Mouse (Mus musculus) right cerebral cortex, postnatal 36 days (tissue): Measurements from ENCODE around the gene Gimap7.
A peak's percentile ranks its signal among the peaks of the same experiment; 100 is the strongest.

Experiments
- DNase-seq, 2 experiments: peaks; one replicate each; pipeline ENCODE4 v3.0.0; 2022; ENCODE audit warnings: low spot score in 2 of 2, mixed read lengths in 1 of 2

Gimap7 gene

DNA sequence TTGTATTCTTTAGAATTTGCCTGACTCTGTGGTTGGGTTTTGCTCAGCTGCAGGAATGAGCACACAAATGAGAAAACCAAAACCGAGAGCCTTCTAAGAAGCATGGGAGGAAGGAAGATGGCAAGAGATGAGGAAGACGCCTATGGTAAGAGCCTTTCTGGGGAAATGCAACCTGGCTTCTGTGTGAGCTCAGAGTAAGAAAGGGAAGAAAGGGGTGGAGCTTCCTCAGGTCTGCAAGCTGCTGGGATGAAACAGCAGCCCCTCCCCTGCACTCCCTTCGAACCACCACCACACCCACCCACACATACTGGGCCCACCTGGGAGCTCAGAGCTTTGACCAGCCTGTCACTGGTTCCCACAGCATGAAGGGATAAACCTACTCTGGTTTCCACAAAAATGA, 22.9 kb downstream of the Gimap7 start:
- no peak for DNase-seq

DNA sequence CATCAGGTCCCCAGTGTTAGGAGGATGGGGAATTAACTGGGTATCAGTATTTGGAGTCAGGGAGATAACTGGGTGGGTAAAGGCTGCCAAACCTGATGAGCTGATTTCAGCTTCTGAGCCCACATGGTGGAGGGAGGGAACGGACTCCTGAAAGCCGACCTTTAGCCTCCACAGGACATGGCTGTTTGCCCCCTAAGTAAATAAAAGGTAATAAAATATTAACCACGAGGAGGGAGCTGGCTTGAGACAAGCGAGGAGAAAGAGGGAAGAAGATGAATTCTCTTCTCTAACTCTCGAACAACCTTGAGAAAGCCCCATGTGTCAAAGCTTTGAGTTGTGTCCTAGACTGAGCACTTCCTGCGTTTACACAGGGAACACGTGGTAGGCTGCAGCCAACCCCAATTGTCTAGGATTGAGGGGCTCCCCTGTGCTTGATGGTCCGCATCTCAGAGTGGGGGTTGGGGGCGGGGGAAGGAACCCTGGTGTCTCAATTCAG, 23.3 kb downstream of the Gimap7 start:
- no peak for DNase-seq

DNA sequence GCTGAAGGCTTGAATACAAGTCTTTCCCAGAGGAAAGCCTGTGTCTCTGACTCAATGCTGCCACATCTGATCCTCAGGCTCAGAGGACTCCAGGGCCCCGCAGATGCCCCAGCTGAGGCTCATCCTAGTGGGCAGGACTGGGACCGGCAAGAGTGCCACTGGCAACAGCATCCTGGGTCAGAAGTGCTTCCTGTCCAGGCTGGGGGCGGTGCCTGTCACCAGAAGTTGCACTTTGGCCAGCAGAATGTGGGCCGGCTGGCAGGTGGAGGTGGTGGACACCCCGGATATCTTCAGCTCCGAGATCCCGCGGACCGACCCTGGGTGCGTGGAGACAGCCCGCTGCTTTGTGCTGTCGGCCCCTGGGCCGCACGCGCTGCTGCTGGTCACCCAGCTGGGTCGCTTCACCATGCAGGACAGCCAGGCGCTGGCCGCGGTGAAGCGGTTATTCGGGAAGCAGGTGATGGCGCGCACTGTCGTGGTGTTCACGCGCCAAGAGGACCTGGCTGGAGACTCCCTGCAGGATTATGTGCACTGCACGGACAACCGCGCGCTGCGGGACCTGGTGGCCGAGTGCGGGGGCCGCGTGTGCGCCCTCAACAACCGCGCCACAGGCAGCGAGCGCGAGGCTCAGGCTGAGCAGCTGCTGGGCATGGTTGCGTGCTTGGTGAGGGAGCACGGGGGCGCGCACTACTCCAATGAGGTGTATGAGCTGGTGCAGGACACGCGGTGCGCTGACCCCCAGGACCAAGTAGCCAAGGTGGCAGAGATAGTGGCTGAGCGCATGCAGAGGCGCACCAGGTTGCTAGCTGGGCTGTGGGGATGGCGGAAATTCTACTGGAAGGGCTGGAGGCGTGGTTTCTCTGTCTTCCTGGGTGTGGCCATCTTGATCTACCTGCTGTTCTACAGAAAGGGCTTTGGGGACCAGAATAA, 24.3 kb downstream of the Gimap7 start:
- DNase-seq, result peak; percentile 2 to 11

DNA sequence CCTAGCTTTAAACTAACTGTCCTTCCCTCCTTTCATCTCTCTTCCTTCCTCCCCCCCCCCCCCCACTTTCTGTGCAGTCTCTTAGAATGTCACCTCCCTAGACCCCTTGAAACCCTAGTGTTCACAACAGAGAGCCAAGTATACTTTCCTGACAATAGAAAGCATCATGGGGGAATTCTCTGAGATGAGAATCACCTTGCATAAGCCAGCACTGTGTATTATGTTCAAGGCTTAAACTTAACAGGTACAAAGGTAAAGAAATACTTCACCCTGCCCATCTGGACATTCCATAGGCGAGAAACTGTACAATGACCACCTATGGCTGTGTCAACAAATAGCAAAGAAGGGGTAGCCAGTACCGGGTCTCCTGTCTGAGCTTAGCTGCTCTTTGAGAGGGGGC, 27.1 kb downstream of the Gimap7 start:
- DNase-seq, result no peak

DNA sequence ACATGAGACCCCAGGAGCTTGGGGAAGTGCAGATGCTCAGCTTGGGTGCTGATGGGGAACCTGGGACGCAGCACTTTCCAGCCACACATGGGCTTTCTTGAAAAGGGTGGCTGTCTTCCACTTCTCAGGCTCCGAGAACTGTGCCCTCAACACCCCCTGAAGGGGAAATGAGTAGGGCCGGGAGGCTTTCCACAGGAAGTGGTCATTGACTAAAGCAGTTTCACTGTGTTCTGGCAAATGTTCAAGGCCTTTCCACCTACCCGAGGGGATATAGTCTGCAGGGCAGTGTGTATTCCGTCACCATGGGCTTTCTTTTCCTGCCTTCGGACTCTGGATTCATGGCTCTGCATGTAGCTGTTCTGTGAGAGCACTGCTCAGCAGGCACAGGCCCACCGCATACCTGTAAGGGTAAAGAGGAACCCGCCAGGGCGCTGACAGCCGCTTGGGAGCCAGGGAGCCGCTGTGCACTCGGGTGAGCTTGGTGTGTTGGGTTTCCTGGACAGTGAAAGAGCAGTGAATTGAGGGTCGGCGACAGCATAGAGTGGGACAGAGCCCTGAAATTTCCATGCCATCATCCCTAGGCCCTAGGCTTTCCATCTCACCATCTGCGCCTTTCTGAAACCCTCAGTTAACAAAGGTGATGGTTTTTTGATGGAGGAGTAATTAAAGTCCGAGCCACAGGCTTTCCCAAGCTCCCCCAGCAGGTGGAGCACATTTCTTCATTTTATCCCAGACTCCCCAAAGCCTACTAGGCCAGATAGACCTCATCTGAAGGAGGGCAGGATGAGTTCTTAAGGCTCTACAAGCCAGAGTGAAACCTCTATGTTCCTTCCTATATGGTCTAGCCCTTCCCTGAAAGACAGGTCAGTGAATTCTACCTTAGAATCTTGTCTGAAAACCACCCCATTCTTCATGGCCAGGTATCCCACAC, 27.8 kb downstream of the Gimap7 start, which contains the start of gene Gimap5:
TSS of gene Gimap5 (plus strand) at position 239 of the 931 bp plus-strand sequence.
- DNase-seq, result no peak

DNA sequence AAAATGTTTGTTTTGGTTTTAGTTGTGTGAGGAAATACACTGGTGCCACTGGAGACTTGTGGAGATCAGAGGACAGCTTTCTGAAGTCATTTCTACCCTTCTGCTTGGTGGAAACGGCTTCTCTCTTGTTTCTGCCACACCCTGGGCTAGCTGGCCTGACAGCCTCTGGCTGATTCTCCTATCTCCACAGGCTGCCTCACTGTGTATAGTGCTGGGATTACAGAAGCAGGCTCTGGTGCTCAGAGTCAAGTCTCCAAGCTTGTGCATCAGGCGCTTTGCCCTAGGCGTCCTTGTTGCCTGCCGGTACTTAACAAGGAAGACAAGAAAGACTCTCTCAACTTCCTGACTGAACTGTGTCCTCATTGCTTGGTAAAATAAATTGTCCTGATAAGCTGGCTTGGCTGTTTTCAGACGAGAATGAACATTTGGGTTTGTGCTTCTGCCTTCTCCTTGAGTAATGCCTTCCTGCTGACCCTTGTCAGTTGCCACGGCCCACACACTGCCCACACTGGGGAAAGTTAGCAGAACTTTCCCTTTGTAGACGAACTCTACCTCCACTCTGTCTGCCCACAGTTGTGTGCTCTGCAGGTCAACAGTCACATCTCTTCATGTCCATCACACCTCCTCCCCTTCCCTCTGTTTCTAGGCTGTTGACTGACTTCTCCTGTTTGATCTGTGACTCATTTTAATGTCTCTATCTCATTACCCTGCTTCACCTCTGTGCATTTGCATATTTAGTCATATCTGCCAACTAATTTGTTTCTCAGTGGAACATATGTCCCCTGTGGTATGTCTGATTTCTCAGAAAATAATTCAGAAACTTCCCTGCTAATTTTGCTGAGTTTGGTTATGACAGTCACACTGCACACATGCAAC, 28.9 kb downstream of the Gimap7 start:
- DNase-seq, result no peak

DNA sequence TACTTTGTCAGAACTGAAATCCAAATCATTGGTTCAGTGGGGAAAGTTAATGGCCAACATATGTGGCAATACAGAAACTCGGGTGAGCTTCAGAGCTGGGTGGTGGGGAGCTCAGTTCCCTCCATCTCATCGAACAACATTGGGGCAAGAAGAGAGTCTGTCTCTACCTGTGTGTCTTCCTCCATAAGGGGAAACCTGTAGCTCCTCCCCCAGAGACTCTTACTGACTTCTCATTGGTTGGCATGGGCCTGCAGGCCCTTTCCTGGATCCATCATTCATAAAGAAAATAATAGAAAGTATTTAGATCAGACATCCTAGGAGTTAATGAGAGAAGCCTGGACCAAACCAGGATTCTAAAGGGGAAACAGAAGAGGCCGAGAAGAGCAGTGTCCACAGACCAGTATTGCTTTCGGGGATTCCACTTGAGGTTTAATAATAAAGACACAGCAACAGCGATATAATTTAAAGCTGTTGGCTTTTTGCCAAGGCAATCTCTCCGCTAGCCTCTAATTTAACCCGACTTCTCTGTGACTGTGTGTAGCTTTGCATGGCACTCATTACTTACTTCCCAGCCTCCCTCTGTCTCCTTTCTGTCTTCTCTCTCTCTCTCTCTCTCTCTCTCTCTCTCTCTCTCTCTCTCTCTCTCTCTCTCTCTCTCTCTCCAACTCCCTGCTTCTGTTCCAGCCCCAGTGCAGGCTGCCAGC, 45.3 kb downstream of the Gimap7 start:
- no peak for DNase-seq

DNA sequence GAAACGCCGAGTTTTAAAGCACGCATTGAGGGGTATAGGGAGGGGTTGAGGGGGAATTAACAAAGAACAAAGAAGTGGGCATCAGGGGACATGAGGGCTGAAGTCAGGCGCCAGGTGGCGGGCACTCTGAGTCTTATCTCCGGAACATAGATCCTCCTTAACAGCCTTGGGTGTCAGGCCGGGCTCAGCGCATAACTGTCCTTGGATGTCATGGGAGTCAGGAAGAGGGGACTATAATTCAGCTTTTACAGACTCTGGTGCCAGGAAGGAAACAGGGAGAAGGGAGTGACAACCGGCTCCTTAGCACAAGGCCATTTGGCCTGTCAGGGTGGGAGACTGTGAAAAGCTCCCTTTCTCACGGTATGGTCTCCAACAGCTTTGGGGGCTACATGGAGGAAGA, 46.1 kb downstream of the Gimap7 start:
- DNase-seq, result no peak

DNA sequence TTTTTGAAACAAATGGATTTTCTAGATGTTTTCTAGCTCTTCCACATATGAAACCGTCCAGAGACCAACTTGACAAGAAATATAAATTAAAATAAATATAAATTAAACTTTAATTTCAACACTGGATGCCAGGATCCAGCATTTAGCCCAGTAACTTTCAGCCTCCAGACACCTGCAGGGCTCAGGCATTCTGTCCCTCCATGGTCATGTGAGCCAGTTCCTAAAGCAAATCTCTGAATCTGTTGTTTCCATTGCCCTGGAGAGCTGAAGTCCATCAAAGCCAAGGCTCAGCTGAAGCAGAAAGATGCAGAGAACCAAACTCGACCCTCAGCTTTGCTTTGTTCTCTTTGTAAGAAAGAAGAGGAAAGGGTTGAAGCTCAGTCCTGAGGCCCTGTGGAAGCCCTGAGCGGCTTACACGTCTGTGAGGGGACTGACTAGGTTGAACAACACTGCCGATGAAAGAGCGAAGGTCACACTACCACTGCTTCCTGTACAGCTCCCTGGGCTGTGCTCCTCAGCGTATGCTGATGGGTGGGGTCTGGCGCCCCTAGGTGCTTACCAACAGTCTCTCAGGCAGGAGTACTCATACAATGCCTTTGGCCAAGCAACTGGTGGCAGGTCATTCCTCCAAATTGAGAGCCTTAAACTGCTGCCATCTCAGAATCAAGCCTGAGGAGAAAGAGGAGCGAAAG, 49.9 kb downstream of the Gimap7 start:
- DNase-seq, result no peak

DNA sequence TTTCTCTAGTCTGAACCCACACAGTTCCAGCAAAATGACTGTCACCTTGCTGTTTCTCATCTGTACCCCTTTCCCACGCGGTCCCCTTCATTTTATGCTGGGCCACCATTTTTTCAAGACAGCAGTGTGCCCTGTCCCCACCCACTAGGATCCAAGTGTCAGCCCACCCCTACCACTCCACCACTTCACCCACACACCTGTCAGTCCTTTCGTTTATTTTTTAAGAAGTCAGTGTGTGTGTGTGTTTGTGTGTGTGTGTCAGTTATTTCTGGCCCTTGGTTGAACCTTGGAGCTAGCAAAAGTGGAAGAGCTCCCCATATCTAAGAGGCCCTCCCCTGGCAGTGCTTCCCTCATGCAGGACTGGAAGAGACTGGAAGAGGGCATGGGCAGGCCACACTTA, 50.5 kb downstream of the Gimap7 start:
- DNase-seq, result no peak

DNA sequence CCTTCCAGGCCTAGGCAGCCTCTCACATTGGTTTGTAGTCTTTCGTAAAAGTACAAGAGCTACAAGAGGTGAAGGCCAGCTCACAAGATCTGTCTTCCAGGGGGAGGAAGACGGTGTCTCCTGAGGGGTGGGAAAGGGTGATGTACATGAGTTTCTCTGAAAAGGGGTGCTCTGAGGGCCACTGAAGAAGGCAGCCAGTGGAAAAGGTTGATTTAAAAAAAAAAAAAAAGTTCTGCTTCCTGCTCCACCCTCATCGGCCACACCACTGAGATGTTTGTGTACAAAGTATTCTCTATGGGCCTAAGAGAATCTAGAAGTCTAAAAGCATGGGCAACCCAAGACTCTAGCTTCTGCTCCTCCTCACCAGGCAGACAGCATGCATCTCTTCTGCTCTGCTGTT, 52.3 kb downstream of the Gimap7 start, which contains the start of gene Gimap3:
TSS of gene Gimap3 (minus strand) at position 156 of the 400 bp plus-strand sequence.
- no peak for DNase-seq

DNA sequence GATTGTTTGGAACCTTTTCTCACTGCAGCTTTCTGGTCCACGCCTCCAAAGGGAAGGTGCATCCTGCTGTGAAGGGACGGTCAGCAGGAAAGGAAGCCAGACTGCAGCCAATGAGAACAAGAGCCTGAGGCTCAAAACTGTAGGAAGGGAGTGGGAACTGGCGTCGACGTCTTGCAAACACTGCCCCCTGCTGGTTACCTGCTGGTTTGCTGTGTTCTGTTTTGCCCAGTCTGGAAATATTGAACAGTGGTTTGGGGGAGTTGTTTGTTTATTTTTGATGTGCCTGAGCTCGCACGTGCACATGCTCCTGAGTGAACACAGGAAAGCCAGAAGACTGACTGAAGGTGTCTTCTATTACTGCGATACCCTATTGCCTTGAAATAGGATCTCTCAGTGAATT, 53.6 kb downstream of the Gimap7 start:
- DNase-seq, result peak; percentile 35 to 54
